Comparison of ENCODE assay signal across 16 mouse cellular contexts in genomic region chr14:74883204-74883603, GRCm38 (mm10).
DNase-seq lines count a peak whose midpoint lies in the region; ATAC-seq and TF ChIP-seq lines count a peak whose summit lies in the region.
"Had no signal": no experiment of that assay in that cellular context is flagged by ENCODE, and none has a peak within 500 bp of the region (broad histone marks: within the 10 kb centered on the region; RNA-seq: fewer than 3 reads in every experiment).

No protein-coding gene starts in this region.

- 49% methylated on average over 11 of the region's 11 CpGs for WGBS in intestine, embryonic 15.5 days
- WGBS in intestine, postnatal 0 days, result 52% methylated on average over 11 of the region's 11 CpGs
- 22% methylated on average over 11 of the region's 11 CpGs for WGBS in limb, embryonic 15.5 days

- H3K36me3 ChIP-seq in intestine, embryonic 15.5 days, result no peaks in the 10 kb centered on the region
- H3K36me3 ChIP-seq in intestine, postnatal 0 days (ENCODE audit: control insufficient read depth, insufficient read depth), result no peaks in the 10 kb centered on the region
- H3K36me3 ChIP-seq in limb, embryonic 15.5 days, result no peaks in the 10 kb centered on the region
- H3K36me3 ChIP-seq: neural tube, embryonic 15.5 days had no signal

- H3K4me2 ChIP-seq in intestine, embryonic 15.5 days (replicated peaks), result peak overlapping the region; percentile 19; the same call in 1 of the 2 replicates
- no peak overlapping the region for H3K4me2 ChIP-seq in intestine, postnatal 0 days (replicated peaks; ENCODE audit: low read depth)
- H3K4me2 ChIP-seq in limb, embryonic 15.5 days, result peak overlapping the region; percentile 36
- H3K4me2 ChIP-seq: midbrain, embryonic 11.5 days; neural tube, embryonic 15.5 days had no signal

- no peaks in the 10 kb centered on the region for H3K27me3 ChIP-seq in intestine, embryonic 15.5 days (replicated peaks)
- H3K27me3 ChIP-seq in intestine, postnatal 0 days (replicated peaks; ENCODE audit: control insufficient read depth, insufficient read depth, low read length), result no peaks in the 10 kb centered on the region
- no peaks in the 10 kb centered on the region for H3K27me3 ChIP-seq in limb, embryonic 15.5 days
- H3K27me3 ChIP-seq: neural tube, embryonic 15.5 days had no signal

- H3K4me1 ChIP-seq in intestine, embryonic 15.5 days (replicated peaks), result peaks cover 38% of the 10 kb centered on the region
- H3K4me1 ChIP-seq in intestine, postnatal 0 days (replicated peaks; ENCODE audit: control insufficient read depth, insufficient read depth, low read length), result 0 out of 2 replicates have a peak, but pooled peaks cover 5% of the 10 kb centered on the region
- peaks cover 42% of the 10 kb centered on the region for H3K4me1 ChIP-seq in limb, embryonic 15.5 days

- peak; percentile 38 for DNase-seq in adrenal gland, postnatal 14 days
- no peak for DNase-seq in adrenal gland, adult 8-10 months
- peak; percentile 90 for DNase-seq in brain, adult 2 months (ENCODE audit: low read depth, low spot score)
- DNase-seq in neural tube, embryonic 10.5 days (ENCODE audit: extremely low spot score, low spot score), result no peak
- DNase-seq in thymus, postnatal 14 days, result no peak
- DNase-seq: cerebellum, adult 8-10 months; gastrocnemius, postnatal 36 days; lung, adult 2 months; spleen, adult 18-20 months; thymus, postnatal 36 days had no signal

- H3K27ac ChIP-seq in intestine, embryonic 15.5 days, result no peak overlapping the region
- H3K27ac ChIP-seq in intestine, postnatal 0 days (ENCODE audit: low read depth, low read length), result no peak overlapping the region
- peak overlapping the region; percentile 40 for H3K27ac ChIP-seq in limb, embryonic 15.5 days

- no peak overlapping the region for H3K4me3 ChIP-seq in intestine, embryonic 15.5 days (replicated peaks)
- H3K4me3 ChIP-seq in intestine, postnatal 0 days (ENCODE audit: low read depth, low read length), result no peak overlapping the region
- H3K4me3 ChIP-seq in limb, embryonic 15.5 days, result peak overlapping the region; percentile 12; the same call in 1 of the 2 replicates
- H3K4me3 ChIP-seq: neural tube, embryonic 15.5 days had no signal

- no peak for TF ChIP-seq CTCF in intestine, postnatal 0 days (IDR thresholded peaks at IDR 0.05; ENCODE audit: low read depth)

- ATAC-seq in intestine, embryonic 15.5 days, result 0 out of 2 replicates have a peak, but pooled peaks have one; percentile 18
- no peak for ATAC-seq in intestine, postnatal 0 days
- ATAC-seq in limb, embryonic 15.5 days (ENCODE audit: insufficient number of reproducible peaks, low FRiP score, low TSS enrichment, low read depth), result no peak
- ATAC-seq: hindbrain, embryonic 16.5 days had no signal

- H3K9ac ChIP-seq in intestine, embryonic 15.5 days, result no peak overlapping the region
- no peak overlapping the region for H3K9ac ChIP-seq in intestine, postnatal 0 days (ENCODE audit: low read depth, low read length)
- no peak overlapping the region for H3K9ac ChIP-seq in limb, embryonic 15.5 days
- H3K9ac ChIP-seq: neural tube, embryonic 15.5 days had no signal

- no peaks in the 10 kb centered on the region for H3K9me3 ChIP-seq in intestine, embryonic 15.5 days
- no peaks in the 10 kb centered on the region for H3K9me3 ChIP-seq in intestine, postnatal 0 days (ENCODE audit: control insufficient read depth)
- H3K9me3 ChIP-seq in limb, embryonic 15.5 days, result no peaks in the 10 kb centered on the region
- H3K9me3 ChIP-seq: neural tube, embryonic 15.5 days had no signal

Comparison
In these comparisons a context has a peak if more than half of its experiments do, and no peak if none do; other contexts are left out.
1. DNase-seq: peak in adrenal gland, postnatal 14 days (single experiment) and brain, adult 2 months (single experiment); none in adrenal gland, adult 8-10 months (single experiment), neural tube, embryonic 10.5 days (single experiment) and thymus, postnatal 14 days (single experiment).